Mouse (Mus musculus): Measurements from ENCODE around the gene Akap12. TPM values are rescaled to one million over a fixed set of nuclear protein-coding genes. Genes with fewer than 3 reads are reported as not detected.

Gene Akap12
- polyA plus RNA-seq, 1 experiment, result 0.43 TPM

- no peak for TF ChIP-seq POLR2A (IDR thresholded peaks at IDR 0.05; ENCODE audit: borderline replicate concordance, low read depth, low read length)
- Histone ChIP-seq H3K27ac (ENCODE audit: insufficient read depth, low read depth, low read length) (no peak overlapping the region), H3K4me1 (ENCODE audit: control insufficient read depth, insufficient read depth, low read length) (peaks cover 45% of the 10 kb centered on the region), H3K4me3 (ENCODE audit: insufficient read depth, low read length) (peak overlapping the region; percentile 66)
These were observed 123.4 kb downstream of the Akap12 start for GRCm38 (mm10) chr10:4389461-4390112.

GRCm38 (mm10) chr10:4390550-4390949, 124.4 kb downstream of the Akap12 start:
- Histone ChIP-seq H3K4me1 (ENCODE audit: control insufficient read depth, insufficient read depth, low read length) (peaks cover 39% of the 10 kb centered on the region), H3K4me3 (ENCODE audit: insufficient read depth, low read length) (no peak overlapping the region), H3K27ac (ENCODE audit: insufficient read depth, low read depth, low read length) (no peak overlapping the region)
- no peak for TF ChIP-seq CTCF (IDR thresholded peaks at IDR 0.05; ENCODE audit: low read depth, low read length)

- Histone ChIP-seq H3K27ac (ENCODE audit: insufficient read depth, low read depth, low read length) (no peak overlapping the region), H3K4me1 (ENCODE audit: control insufficient read depth, insufficient read depth, low read length) (peaks cover 36% of the 10 kb centered on the region), H3K4me3 (ENCODE audit: insufficient read depth, low read length) (no peak overlapping the region)
- TF ChIP-seq CTCF (IDR thresholded peaks at IDR 0.05; ENCODE audit: low read depth, low read length) (no peak), POLR2A (IDR thresholded peaks at IDR 0.05; ENCODE audit: borderline replicate concordance, low read depth, low read length) (no peak)
These were observed 124.9 kb downstream of the Akap12 start for GRCm38 (mm10) chr10:4391076-4391475.

- Histone ChIP-seq H3K4me1 (ENCODE audit: control insufficient read depth, insufficient read depth, low read length) (peaks cover 36% of the 10 kb centered on the region), H3K27ac (ENCODE audit: insufficient read depth, low read depth, low read length) (no peak overlapping the region), H3K4me3 (ENCODE audit: insufficient read depth, low read length) (no peak overlapping the region)
- TF ChIP-seq CTCF (IDR thresholded peaks at IDR 0.05; ENCODE audit: low read depth, low read length), result peak; percentile 41; the same call in 1 of the 2 replicates
- no peak for TF ChIP-seq POLR2A (IDR thresholded peaks at IDR 0.05; ENCODE audit: borderline replicate concordance, low read depth, low read length)
These were observed 125.7 kb downstream of the Akap12 start for GRCm38 (mm10) chr10:4391851-4392250.

DNA sequence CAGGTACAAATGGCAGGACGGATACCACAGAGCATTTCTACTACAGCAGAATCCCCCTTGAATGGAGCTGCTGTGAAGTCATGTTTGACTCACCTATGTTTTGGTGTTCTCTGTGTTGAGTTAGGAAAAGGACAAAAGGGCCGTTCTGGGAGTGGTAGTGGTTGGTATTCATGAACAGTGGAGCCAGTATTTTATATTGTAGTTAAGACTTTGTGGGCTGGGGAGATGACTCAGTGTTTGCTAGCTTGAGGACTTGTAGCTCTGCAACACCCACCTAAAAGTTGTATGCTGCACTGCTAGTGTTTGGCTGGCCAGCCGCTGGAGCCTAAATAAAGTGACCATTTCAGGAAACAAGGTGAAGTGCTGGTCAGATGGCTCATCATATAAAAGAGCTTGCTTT, 129.1 kb downstream of the Akap12 start:
- Histone ChIP-seq H3K27ac (ENCODE audit: insufficient read depth, low read depth, low read length) (no peak overlapping the region), H3K4me1 (ENCODE audit: control insufficient read depth, insufficient read depth, low read length) (peaks cover 24% of the 10 kb centered on the region), H3K4me3 (ENCODE audit: insufficient read depth, low read length) (no peak overlapping the region)
- TF ChIP-seq CTCF (IDR thresholded peaks at IDR 0.05; ENCODE audit: low read depth, low read length) (no peak), POLR2A (IDR thresholded peaks at IDR 0.05; ENCODE audit: borderline replicate concordance, low read depth, low read length) (no peak)

DNA sequence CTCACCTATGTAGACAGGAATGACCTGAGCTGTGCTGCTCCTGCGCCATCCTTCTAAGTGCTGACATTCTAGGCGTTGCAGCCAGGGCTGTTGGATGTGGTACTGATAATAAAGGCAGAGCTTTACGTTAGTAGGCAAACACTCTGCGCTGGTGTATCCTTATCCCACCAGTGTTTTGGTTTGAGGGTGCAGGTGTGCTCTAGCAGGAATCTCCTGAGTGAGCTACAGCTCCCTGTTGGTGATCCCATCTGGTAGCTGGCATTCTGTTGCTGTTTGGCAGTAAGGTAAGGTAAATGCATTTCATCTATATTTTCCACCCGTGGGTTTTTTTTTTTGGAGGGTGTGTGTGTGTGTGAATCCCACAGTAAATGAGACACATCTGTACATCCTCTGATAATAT, 131.9 kb downstream of the Akap12 start:
- Histone ChIP-seq H3K4me3 (ENCODE audit: insufficient read depth, low read length) (no peak overlapping the region), H3K27ac (ENCODE audit: insufficient read depth, low read depth, low read length) (no peak overlapping the region), H3K4me1 (ENCODE audit: control insufficient read depth, insufficient read depth, low read length) (peaks cover 7% of the 10 kb centered on the region)
- TF ChIP-seq CTCF (IDR thresholded peaks at IDR 0.05; ENCODE audit: low read depth, low read length) (no peak), POLR2A (IDR thresholded peaks at IDR 0.05; ENCODE audit: borderline replicate concordance, low read depth, low read length) (no peak)

DNA sequence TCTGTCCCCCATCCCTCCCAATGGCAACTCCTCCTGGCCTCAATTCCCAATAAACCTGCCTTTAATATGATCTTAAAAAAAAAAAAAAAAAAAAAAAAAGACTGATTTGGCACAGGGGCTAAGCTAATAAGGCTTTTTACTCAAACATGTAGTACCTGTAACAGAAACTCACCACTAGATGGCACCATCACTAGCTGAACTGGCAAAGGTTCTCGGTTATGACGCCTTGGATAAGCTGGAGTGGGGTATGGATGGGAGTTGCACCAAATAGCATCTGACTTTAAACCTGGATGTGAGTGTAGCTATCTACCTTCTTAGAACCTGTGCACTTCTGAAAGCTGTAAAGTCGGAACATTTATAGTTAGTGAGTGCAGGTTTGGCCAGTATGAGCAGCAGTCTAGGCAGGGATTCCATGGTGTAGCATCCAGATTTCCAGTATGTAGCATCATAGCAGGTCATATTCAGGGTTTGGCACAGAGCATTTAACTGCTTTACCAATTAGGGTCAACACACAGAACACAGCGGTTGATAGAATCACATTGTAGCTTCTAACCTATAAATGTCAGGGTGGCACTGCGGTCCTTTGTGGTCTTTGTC, 138.8 kb downstream of the Akap12 start:
- no peak overlapping the region for H3K4me3 ChIP-seq (ENCODE audit: insufficient read depth, low read length)
- H3K27ac ChIP-seq (ENCODE audit: insufficient read depth, low read depth, low read length), result no peak overlapping the region
- TF ChIP-seq POLR2A (IDR thresholded peaks at IDR 0.05; ENCODE audit: borderline replicate concordance, low read depth, low read length) (no peak), CTCF (IDR thresholded peaks at IDR 0.05; ENCODE audit: low read depth, low read length) (no peak)
- no peaks in the 10 kb centered on the region for H3K4me1 ChIP-seq (ENCODE audit: control insufficient read depth, insufficient read depth, low read length)

- Histone ChIP-seq H3K4me3 (ENCODE audit: insufficient read depth, low read length) (no peak overlapping the region), H3K4me1 (ENCODE audit: control insufficient read depth, insufficient read depth, low read length) (no peaks in the 10 kb centered on the region), H3K27ac (ENCODE audit: insufficient read depth, low read depth, low read length) (no peak overlapping the region)
- no peak for TF ChIP-seq CTCF (IDR thresholded peaks at IDR 0.05; ENCODE audit: low read depth, low read length)
- TF ChIP-seq POLR2A (IDR thresholded peaks at IDR 0.05; ENCODE audit: borderline replicate concordance, low read depth, low read length), result no peak
These were observed 139.3 kb downstream of the Akap12 start for GRCm38 (mm10) chr10:4405511-4405910.

GRCm38 (mm10) chr10:4407191-4407590, 141.0 kb downstream of the Akap12 start:
- no peak overlapping the region for H3K27ac ChIP-seq (ENCODE audit: insufficient read depth, low read depth, low read length)
- TF ChIP-seq CTCF (IDR thresholded peaks at IDR 0.05; ENCODE audit: low read depth, low read length) (no peak), POLR2A (IDR thresholded peaks at IDR 0.05; ENCODE audit: borderline replicate concordance, low read depth, low read length) (no peak)
- no peaks in the 10 kb centered on the region for H3K4me1 ChIP-seq (ENCODE audit: control insufficient read depth, insufficient read depth, low read length)
- no peak overlapping the region for H3K4me3 ChIP-seq (ENCODE audit: insufficient read depth, low read length)

Other genes starting within 250 kb of the Akap12 start
- gene Zbtb2, start 121.7 kb downstream of the Akap12 start, polyA plus RNA-seq (2012; ENCODE audit: insufficient read depth, insufficient read length, missing spikeins), result 8.7 and 10.3 TPM in 2 replicates
- 52.0 and 53.4 TPM in 2 replicates for gene Rmnd1, start 166.0 kb downstream of the Akap12 start, polyA plus RNA-seq (2012; ENCODE audit: insufficient read depth, insufficient read length, missing spikeins)
- 15.7 and 16.8 TPM in 2 replicates for gene Armt1, start 166.1 kb downstream of the Akap12 start, polyA plus RNA-seq (2012; ENCODE audit: insufficient read depth, insufficient read length, missing spikeins)
- gene Ccdc170, start 216.1 kb downstream of the Akap12 start, polyA plus RNA-seq (2012; ENCODE audit: insufficient read depth, insufficient read length, missing spikeins), result not detected in 2 replicates

Data from bone marrow macrophage, adult 2 months (primary cell).